Mouse (Mus musculus): ENCODE data around the gene Ddc. TPM values are rescaled to one million over a fixed set of nuclear protein-coding genes. Genes with fewer than 3 reads are reported as not detected.

The Ddc gene
- polyA plus RNA-seq, 1 experiment from 2014 or later: 18.4 TPM

GRCm38 (mm10) chr11:11932102-11932789, 34.3 kb upstream of the Ddc start:
- WGBS: 66% methylated on average over 11 of the region's 11 CpGs
- H3K27ac ChIP-seq: peak overlapping the region; percentile 58
- H3K9ac ChIP-seq: no peak overlapping the region
- no peak overlapping the region for H3K4me3 ChIP-seq
- no peaks in the 10 kb centered on the region for H3K9me3 ChIP-seq
- H3K27me3 ChIP-seq: no peaks in the 10 kb centered on the region
- no peak for ATAC-seq (ENCODE audit: low FRiP score, low read depth)
- peaks cover 82% of the 10 kb centered on the region for H3K36me3 ChIP-seq
- peaks cover 22% of the 10 kb centered on the region for H3K4me1 ChIP-seq
- no peak overlapping the region for H3K4me2 ChIP-seq (replicated peaks)

DNA sequence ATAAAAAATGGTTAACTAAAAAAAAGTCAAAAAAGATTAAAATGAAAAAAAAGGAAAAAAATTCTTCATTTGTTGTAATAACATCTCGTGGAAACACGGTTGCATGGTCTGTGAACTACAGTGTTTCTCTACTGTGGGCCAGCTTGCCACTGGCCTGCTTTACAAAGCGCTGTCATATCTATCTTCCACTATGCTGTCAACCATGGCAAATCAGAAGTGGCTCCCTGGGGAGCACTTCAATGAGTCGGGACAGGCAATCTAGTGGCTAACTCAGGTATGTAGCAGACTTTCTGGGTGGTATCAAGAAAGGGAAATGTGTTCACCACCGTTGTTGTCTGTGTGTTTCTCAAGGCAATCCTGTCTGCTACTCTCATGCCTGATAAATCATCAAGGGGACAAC, 33.7 kb upstream of the Ddc start:
- no peak for ATAC-seq (ENCODE audit: low FRiP score, low read depth)
- Histone ChIP-seq H3K4me1 (peaks cover 17% of the 10 kb centered on the region), H3K27ac (no peak overlapping the region), H3K4me2 (replicated peaks) (no peak overlapping the region), H3K9ac (no peak overlapping the region), H3K36me3 (peaks cover 77% of the 10 kb centered on the region), H3K9me3 (no peaks in the 10 kb centered on the region), H3K4me3 (no peak overlapping the region), H3K27me3 (no peaks in the 10 kb centered on the region)
- WGBS: 76% methylated on average over 5 of the region's 5 CpGs

GRCm38 (mm10) chr11:11930527-11930926, 32.6 kb upstream of the Ddc start:
- WGBS: 71% methylated on average over 11 of the region's 11 CpGs
- Histone ChIP-seq H3K36me3 (peaks cover 65% of the 10 kb centered on the region), H3K4me1 (peaks cover 14% of the 10 kb centered on the region)

GRCm38 (mm10) chr11:11929059-11929458, 31.1 kb upstream of the Ddc start:
- WGBS: 91% methylated on average over 3 of the region's 3 CpGs
- Histone ChIP-seq H3K27me3 (no peaks in the 10 kb centered on the region), H3K27ac (no peak overlapping the region), H3K36me3 (peaks cover 51% of the 10 kb centered on the region), H3K9ac (no peak overlapping the region), H3K4me3 (no peak overlapping the region), H3K4me2 (replicated peaks) (no peak overlapping the region), H3K4me1 (peaks cover 14% of the 10 kb centered on the region), H3K9me3 (no peaks in the 10 kb centered on the region)
- no peak for ATAC-seq (ENCODE audit: low FRiP score, low read depth)

More at GRCm38 (mm10) chr11:11930527-11930926, 32.6 kb upstream of the Ddc start:
- Histone ChIP-seq H3K27ac (no peak overlapping the region), H3K4me2 (replicated peaks) (no peak overlapping the region), H3K9me3 (no peaks in the 10 kb centered on the region), H3K4me3 (no peak overlapping the region), H3K27me3 (no peaks in the 10 kb centered on the region), H3K9ac (no peak overlapping the region)
- ATAC-seq (ENCODE audit: low FRiP score, low read depth): no peak

DNA sequence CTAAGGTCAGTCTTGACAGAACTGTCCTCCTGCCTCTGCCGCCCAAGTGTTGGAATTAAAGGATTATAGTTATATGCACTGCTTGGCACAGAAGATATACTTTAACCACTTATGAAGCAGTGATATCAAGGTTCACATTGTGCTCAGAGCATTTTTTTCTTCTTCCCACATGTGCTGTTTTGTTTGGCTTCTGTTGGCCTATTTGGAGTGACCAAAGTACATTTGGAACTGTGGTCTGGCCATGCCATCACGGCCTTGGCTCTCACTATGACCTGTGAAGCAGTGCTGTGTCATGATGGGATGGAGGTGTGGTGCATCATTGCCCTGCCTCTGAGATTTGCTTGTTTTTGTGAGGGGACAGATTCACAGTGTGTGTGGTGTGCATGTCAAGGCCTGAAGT, 30.6 kb upstream of the Ddc start:
- H3K9ac ChIP-seq: no peak overlapping the region
- WGBS: 80% methylated on average over 2 of the region's 2 CpGs
- H3K36me3 ChIP-seq: peaks cover 46% of the 10 kb centered on the region
- H3K4me3 ChIP-seq: no peak overlapping the region
- no peaks in the 10 kb centered on the region for H3K9me3 ChIP-seq
- no peak for ATAC-seq (ENCODE audit: low FRiP score, low read depth)
- no peak overlapping the region for H3K27ac ChIP-seq
- H3K4me1 ChIP-seq: peaks cover 14% of the 10 kb centered on the region
- H3K27me3 ChIP-seq: no peaks in the 10 kb centered on the region
- no peak overlapping the region for H3K4me2 ChIP-seq (replicated peaks)

DNA sequence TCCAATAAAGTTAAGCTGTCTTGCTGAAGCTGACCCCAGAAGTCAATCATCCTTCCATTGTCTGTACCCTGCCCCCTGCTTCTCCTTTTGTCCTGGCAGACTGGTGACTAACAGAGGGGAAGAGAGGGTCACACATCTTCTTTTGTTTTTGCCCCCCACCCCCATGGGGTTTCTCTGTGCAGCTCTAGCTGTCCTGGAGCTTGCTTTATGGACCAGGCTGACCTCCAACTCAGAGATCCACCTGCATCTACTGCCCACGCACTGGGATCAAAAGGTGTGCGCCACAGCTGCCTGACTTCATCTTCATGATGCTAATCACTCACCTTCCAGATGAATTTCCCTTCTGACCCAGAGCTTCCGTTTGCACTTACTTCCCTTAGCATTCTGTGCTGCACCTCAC, 26.0 kb upstream of the Ddc start:
- Histone ChIP-seq H3K9ac (no peak overlapping the region), H3K4me2 (replicated peaks) (no peak overlapping the region), H3K9me3 (no peaks in the 10 kb centered on the region), H3K4me3 (no peak overlapping the region), H3K27ac (no peak overlapping the region), H3K27me3 (no peaks in the 10 kb centered on the region), H3K36me3 (peaks cover 3% of the 10 kb centered on the region; the same call in 1 of the 2 replicates), H3K4me1 (no peaks in the 10 kb centered on the region; the same call in 1 of the 2 replicates)
- WGBS: 60% methylated on average over 3 of the region's 3 CpGs
- ATAC-seq (ENCODE audit: low FRiP score, low read depth): no peak

DNA sequence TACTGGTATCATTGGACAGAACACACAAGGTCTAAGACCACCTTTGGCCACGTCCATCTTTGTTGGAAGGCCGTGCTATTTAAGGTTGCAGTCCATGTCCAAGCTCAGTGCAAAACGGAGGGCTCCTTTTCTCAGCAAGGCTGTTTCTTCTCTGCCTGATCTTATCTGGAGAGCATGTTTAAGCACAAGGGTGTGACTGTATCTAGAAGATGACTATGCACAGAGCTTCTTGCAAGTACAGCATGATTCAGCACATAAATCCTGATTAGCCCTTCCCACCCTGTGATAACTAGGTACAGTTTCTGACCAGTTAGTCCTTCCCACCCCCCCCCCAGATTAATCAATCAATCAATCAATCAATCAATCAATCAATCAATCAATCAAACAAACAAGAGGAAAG, 25.4 kb upstream of the Ddc start:
- H3K27ac ChIP-seq: no peak overlapping the region
- H3K9ac ChIP-seq: no peak overlapping the region
- no peaks in the 10 kb centered on the region for H3K36me3 ChIP-seq
- H3K27me3 ChIP-seq: no peaks in the 10 kb centered on the region
- H3K4me1 ChIP-seq: no peaks in the 10 kb centered on the region; the same call in 1 of the 2 replicates
- no peak overlapping the region for H3K4me3 ChIP-seq
- no peak overlapping the region for H3K4me2 ChIP-seq (replicated peaks)
- ATAC-seq (ENCODE audit: low FRiP score, low read depth): no peak
- 86% methylated on average over 3 of the region's 3 CpGs for WGBS
- no peaks in the 10 kb centered on the region for H3K9me3 ChIP-seq

DNA sequence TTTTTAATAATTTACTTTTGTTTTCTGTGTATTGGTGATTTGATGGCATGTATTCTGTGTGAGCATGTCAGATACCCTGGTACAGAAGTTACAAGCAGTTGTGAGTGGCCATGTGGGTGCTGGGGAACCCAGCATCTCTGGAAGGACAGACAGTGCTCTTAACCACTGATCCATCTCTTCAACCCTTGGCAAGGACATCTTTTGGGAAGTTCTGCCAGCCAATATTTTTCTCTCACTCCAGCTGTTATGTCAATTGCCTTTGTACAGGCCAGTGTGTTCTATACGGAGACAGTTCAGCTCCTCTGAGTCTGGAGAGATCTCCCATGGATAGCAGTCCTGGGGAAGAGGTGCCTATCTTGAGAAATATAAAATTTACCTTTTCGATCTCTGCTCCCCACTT, 24.2 kb upstream of the Ddc start:
- H3K27me3 ChIP-seq: no peaks in the 10 kb centered on the region
- H3K4me1 ChIP-seq: no peaks in the 10 kb centered on the region; the same call in 1 of the 2 replicates
- H3K36me3 ChIP-seq: no peaks in the 10 kb centered on the region
- no peaks in the 10 kb centered on the region for H3K9me3 ChIP-seq
- H3K27ac ChIP-seq: no peak overlapping the region
- H3K4me2 ChIP-seq (replicated peaks): no peak overlapping the region
- no peak for ATAC-seq (ENCODE audit: low FRiP score, low read depth)
- no peak overlapping the region for H3K9ac ChIP-seq
- no peak overlapping the region for H3K4me3 ChIP-seq
- 81% methylated on average over 2 of the region's 2 CpGs for WGBS

DNA sequence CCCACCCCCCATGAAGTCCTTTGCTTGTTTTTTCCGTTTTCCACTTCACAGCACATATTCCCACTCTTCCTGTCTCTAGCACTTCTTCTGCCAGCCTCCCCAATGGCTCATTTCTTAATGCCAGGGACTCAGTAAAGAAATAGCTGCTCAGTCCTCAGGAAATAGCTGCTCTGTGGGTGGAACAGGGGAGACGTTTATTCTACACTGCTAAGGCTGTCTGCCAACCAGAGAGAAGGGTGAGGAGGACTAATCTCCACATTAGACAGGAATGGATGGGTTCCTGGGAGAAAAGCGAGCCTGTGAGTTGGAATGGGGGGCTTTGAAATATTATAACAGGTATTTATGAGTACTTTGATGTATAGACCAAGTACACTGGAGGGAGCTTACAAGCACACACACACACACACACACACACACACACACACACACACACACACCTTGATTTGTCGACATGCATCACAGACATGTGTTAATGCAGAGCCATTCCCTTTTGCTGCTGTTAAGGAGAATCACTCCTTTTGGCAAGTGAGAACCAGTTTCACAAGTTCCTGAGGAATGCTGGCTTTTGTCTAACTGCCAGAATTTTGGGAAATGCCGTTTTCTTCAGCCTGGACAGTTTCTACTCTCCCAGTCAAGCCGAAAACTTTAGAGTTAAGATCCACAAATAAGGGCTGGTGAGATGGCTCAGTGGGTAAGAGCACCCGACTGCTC, 9.9 kb upstream of the Ddc start:
- H3K4me2 ChIP-seq (replicated peaks): no peak overlapping the region; the same call in 1 of the 2 replicates
- H3K27ac ChIP-seq: peak overlapping the region; percentile 69
- no peak overlapping the region for H3K4me3 ChIP-seq
- H3K4me1 ChIP-seq: peaks cover 4% of the 10 kb centered on the region; the same call in 1 of the 2 replicates
- H3K9ac ChIP-seq: no peak overlapping the region
- H3K27me3 ChIP-seq: no peaks in the 10 kb centered on the region
- WGBS: 30% methylated on average over 7 of the region's 7 CpGs
- no peaks in the 10 kb centered on the region for H3K9me3 ChIP-seq
- no peaks in the 10 kb centered on the region for H3K36me3 ChIP-seq
- ATAC-seq (ENCODE audit: low FRiP score, low read depth): peak; percentile 84; the same call in 1 of the 2 replicates

- Histone ChIP-seq H3K36me3 (no peaks in the 10 kb centered on the region), H3K9ac (no peak overlapping the region), H3K4me1 (peaks cover 4% of the 10 kb centered on the region; the same call in 1 of the 2 replicates), H3K4me3 (no peak overlapping the region), H3K27me3 (no peaks in the 10 kb centered on the region), H3K27ac (no peak overlapping the region), H3K4me2 (replicated peaks) (no peak overlapping the region), H3K9me3 (no peaks in the 10 kb centered on the region)
- ATAC-seq (ENCODE audit: low FRiP score, low read depth): no peak
Observed at GRCm38 (mm10) chr11:11905518-11905917, 7.6 kb upstream of the Ddc start.

DNA sequence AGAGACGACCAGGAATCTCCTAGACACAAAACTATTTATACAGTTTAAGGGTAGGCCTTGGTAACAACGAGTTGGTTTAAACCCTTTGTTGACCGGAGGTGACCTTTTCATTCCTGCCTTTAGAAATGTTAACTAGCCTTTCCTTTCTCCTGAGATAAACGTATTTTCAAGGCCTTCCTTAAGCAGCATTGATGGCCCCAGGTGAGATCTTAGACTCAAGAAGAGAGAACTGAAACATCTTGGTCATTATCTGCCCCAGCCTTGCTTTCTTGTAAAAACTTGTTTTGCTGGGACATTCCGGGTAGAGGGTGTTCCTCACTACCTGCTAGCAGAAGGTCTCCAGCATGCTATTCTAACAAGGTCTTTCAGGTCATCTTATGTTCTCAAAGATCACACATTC, 7.1 kb upstream of the Ddc start:
- WGBS: 73% methylated on average over 5 of the region's 5 CpGs
- H3K9me3 ChIP-seq: no peaks in the 10 kb centered on the region
- no peak overlapping the region for H3K9ac ChIP-seq
- H3K4me3 ChIP-seq: no peak overlapping the region
- no peak overlapping the region for H3K27ac ChIP-seq
- no peak overlapping the region for H3K4me2 ChIP-seq (replicated peaks)
- H3K4me1 ChIP-seq: peaks cover 4% of the 10 kb centered on the region; the same call in 1 of the 2 replicates
- H3K27me3 ChIP-seq: no peaks in the 10 kb centered on the region
- no peaks in the 10 kb centered on the region for H3K36me3 ChIP-seq
- ATAC-seq (ENCODE audit: low FRiP score, low read depth): no peak

- H3K9ac ChIP-seq: no peak overlapping the region
- H3K27me3 ChIP-seq: no peaks in the 10 kb centered on the region
- no peak overlapping the region for H3K4me2 ChIP-seq (replicated peaks)
- no peak overlapping the region for H3K27ac ChIP-seq
- WGBS: 66% methylated on average over 5 of the region's 5 CpGs
- no peaks in the 10 kb centered on the region for H3K4me1 ChIP-seq
- no peaks in the 10 kb centered on the region for H3K9me3 ChIP-seq
- no peak overlapping the region for H3K4me3 ChIP-seq
- 0 out of 2 replicates have a peak, but pooled peaks have one; percentile 44 for ATAC-seq (ENCODE audit: low FRiP score, low read depth)
- no peaks in the 10 kb centered on the region for H3K36me3 ChIP-seq
Observed at GRCm38 (mm10) chr11:11901509-11901908, 3.6 kb upstream of the Ddc start.
